Mouse (Mus musculus): Measurements from ENCODE around the gene Glyat. TPM values are rescaled to one million over a fixed set of nuclear protein-coding genes. Genes with fewer than 3 reads are reported as not detected.

Gene Glyat
- total and polyA plus RNA-seq, 3 experiments, result not detected

DNA sequence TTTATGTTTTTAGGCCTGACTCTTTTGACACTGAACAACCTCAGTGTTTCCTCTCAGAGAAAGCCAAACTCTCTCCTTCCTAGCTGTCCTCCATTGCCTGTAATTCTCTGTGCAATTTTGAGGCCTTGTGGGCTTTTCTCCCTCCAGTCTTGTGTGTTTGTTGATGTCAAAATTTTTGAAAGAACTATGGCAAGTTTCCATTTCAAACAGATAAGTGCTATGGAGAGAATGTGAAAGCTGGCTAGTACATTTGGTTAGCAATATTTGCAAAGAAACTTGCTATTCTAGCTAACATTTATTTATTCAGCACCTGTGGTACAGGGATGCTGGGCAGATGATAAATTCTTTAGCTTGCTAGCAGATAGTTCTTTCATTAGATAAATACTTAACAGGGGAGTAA, 63.1 kb downstream of the Glyat start:
- Histone ChIP-seq H3K4me1 (ENCODE audit: control insufficient read depth in 1 of 2, insufficient read depth in 2 of 2) (no peaks in the 10 kb centered on the region), H3K4me3 (replicated peaks in 1 of 3; ENCODE audit: low read depth in 2 of 3, low read length in 2 of 3, poor library complexity in 1 of 3) (no peak overlapping the region), H3K4me2 (ENCODE audit: insufficient read depth, low read depth, poor library complexity, severe bottlenecking) (no peak overlapping the region), H3K9ac (ENCODE audit: insufficient read depth, low read depth) (no peak overlapping the region), H3K27ac (ENCODE audit: insufficient read depth, low read depth) (no peak overlapping the region), H3K79me2 (replicated peaks; ENCODE audit: control insufficient read depth, extremely low read depth, insufficient read depth, poor library complexity, severe bottlenecking) (no peaks in the 10 kb centered on the region), H3K27me3 (replicated peaks) (no peaks in the 10 kb centered on the region), H3K9me3 (replicated peaks; ENCODE audit: low read length) (no peaks in the 10 kb centered on the region), H3K36me3 (replicated peaks in 1 of 2; ENCODE audit: control insufficient read depth in 1 of 2, insufficient read depth in 1 of 2, low read length in 1 of 2) (no peaks in the 10 kb centered on the region)
- in situ Hi-C loops (cut with MboI; ENCODE audit: low pct_ligation_motif_present, low pct_unique_long_range_greater_than_20kb, low sequenced_read_pairs) (no loop called here), dilution Hi-C loops (cut with MboI; ENCODE audit: extremely low pct_ligation_motif_present, extremely low pct_unique_long_range_greater_than_20kb, low sequenced_read_pairs) (no loop called here)
- no peak for DNase-seq (ENCODE audit: extremely low read depth)
- no peak for TF ChIP-seq GABPA (IDR thresholded peaks at IDR 0.05; ENCODE audit: insufficient replicate concordance, low read depth, low read length)
- TF ChIP-seq IRF4 (IDR thresholded peaks at IDR 0.05; ENCODE audit: low read depth, low read length), result no peak
- TF ChIP-seq CHD1 (IDR thresholded peaks at IDR 0.05; ENCODE audit: low read depth, low read length), result no peak
- no peak for TF ChIP-seq ZMIZ1 (IDR thresholded peaks at IDR 0.05; ENCODE audit: low read depth, low read length)
- TF ChIP-seq SIN3A (IDR thresholded peaks at IDR 0.05; ENCODE audit: low read length), result no peak
- TF ChIP-seq HCFC1 (IDR thresholded peaks at IDR 0.05; ENCODE audit: low read depth, low read length), result no peak
- TF ChIP-seq MEF2A (IDR thresholded peaks at IDR 0.05; ENCODE audit: borderline replicate concordance, low read depth, low read length), result no peak
- TF ChIP-seq MAZ (IDR thresholded peaks at IDR 0.05; ENCODE audit: low read depth, low read length), result no peak
- TF ChIP-seq CTCF (conservative IDR thresholded peaks at IDR 0.05 in 1 of 2, IDR thresholded peaks at IDR 0.05 in 1 of 2; ENCODE audit: low read depth in 2 of 2, low read length in 2 of 2), result no peak
- TF ChIP-seq MAFK (IDR thresholded peaks at IDR 0.05; ENCODE audit: insufficient replicate concordance, low read length), result no peak
- no peak for TF ChIP-seq JUN (IDR thresholded peaks at IDR 0.05; ENCODE audit: insufficient read depth, low read depth, low read length)

Other genes with a start within 250 kb of the Glyat start
- gene Olfr1440, start 246.0 kb upstream of the Glyat start, total RNA-seq (2012; rRNA removed), result not detected in 2 replicates
- not detected in 2 replicates for gene Olfr1440, start 246.0 kb upstream of the Glyat start, total RNA-seq (2014; rRNA removed)
- not detected in 2 replicates for gene Olfr1440, start 246.0 kb upstream of the Glyat start, polyA plus RNA-seq (2012; ENCODE audit: insufficient read length, low read depth)
- gene Olfr1441, start 215.9 kb upstream of the Glyat start, total RNA-seq (2012; rRNA removed), result 0.13 TPM in 1 of 2 replicates, not detected in the other
- gene Olfr1441, start 215.9 kb upstream of the Glyat start, total RNA-seq (2014; rRNA removed), result not detected in 2 replicates
- not detected in 2 replicates for gene Olfr1441, start 215.9 kb upstream of the Glyat start, polyA plus RNA-seq (2012; ENCODE audit: insufficient read length, low read depth)
- not detected in 2 replicates for gene Pfpl, start 205.4 kb upstream of the Glyat start, total RNA-seq (2012; rRNA removed)
- not detected in 2 replicates for gene Pfpl, start 205.4 kb upstream of the Glyat start, total RNA-seq (2014; rRNA removed)
- gene Pfpl, start 205.4 kb upstream of the Glyat start, polyA plus RNA-seq (2012; ENCODE audit: insufficient read length, low read depth), result not detected in 2 replicates
- 43.8 and 53.6 TPM in 2 replicates for gene Mpeg1, start 172.5 kb upstream of the Glyat start, total RNA-seq (2012; rRNA removed)
- 67.0 and 68.0 TPM in 2 replicates for gene Mpeg1, start 172.5 kb upstream of the Glyat start, total RNA-seq (2014; rRNA removed)
- gene Mpeg1, start 172.5 kb upstream of the Glyat start, polyA plus RNA-seq (2012; ENCODE audit: insufficient read length, low read depth), result 241 and 270 TPM in 2 replicates
- 19.2 and 21.2 TPM in 2 replicates for gene Dtx4, start 131.9 kb upstream of the Glyat start, total RNA-seq (2012; rRNA removed)
- gene Dtx4, start 131.9 kb upstream of the Glyat start, total RNA-seq (2014; rRNA removed), result 15.6 and 16.4 TPM in 2 replicates
- 28.7 and 30.5 TPM in 2 replicates for gene Dtx4, start 131.9 kb upstream of the Glyat start, polyA plus RNA-seq (2012; ENCODE audit: insufficient read length, low read depth)
- gene Fam111a, start 87.6 kb upstream of the Glyat start, total RNA-seq (2012; rRNA removed), result 47.6 and 53.6 TPM in 2 replicates
- gene Fam111a, start 87.6 kb upstream of the Glyat start, total RNA-seq (2014; rRNA removed), result 92.6 and 110 TPM in 2 replicates
- 102 and 103 TPM in 2 replicates for gene Fam111a, start 87.6 kb upstream of the Glyat start, polyA plus RNA-seq (2012; ENCODE audit: insufficient read length, low read depth)
- 0.13 and 0.17 TPM in 2 replicates for gene Gm4952, start 33.3 kb upstream of the Glyat start, total RNA-seq (2012; rRNA removed)
- gene Gm4952, start 33.3 kb upstream of the Glyat start, total RNA-seq (2014; rRNA removed), result 0.26 TPM in 1 of 2 replicates, not detected in the other
- not detected in 2 replicates for gene Gm4952, start 33.3 kb upstream of the Glyat start, polyA plus RNA-seq (2012; ENCODE audit: insufficient read length, low read depth)
- gene Olfr1442, start 37.1 kb downstream of the Glyat start, total RNA-seq (2012; rRNA removed), result not detected in 2 replicates
- not detected in 2 replicates for gene Olfr1442, start 37.1 kb downstream of the Glyat start, total RNA-seq (2014; rRNA removed)
- gene Olfr1442, start 37.1 kb downstream of the Glyat start, polyA plus RNA-seq (2012; ENCODE audit: insufficient read length, low read depth), result not detected in 2 replicates
- gene Olfr1443, start 44.8 kb downstream of the Glyat start, total RNA-seq (2012; rRNA removed), result not detected in 2 replicates
- not detected in 2 replicates for gene Olfr1443, start 44.8 kb downstream of the Glyat start, total RNA-seq (2014; rRNA removed)
- gene Olfr1443, start 44.8 kb downstream of the Glyat start, polyA plus RNA-seq (2012; ENCODE audit: insufficient read length, low read depth), result not detected in 2 replicates
- not detected in 2 replicates for gene Keg1, start 62.5 kb downstream of the Glyat start, total RNA-seq (2012; rRNA removed)
- gene Keg1, start 62.5 kb downstream of the Glyat start, total RNA-seq (2014; rRNA removed), result not detected in 2 replicates
- gene Keg1, start 62.5 kb downstream of the Glyat start, polyA plus RNA-seq (2012; ENCODE audit: insufficient read length, low read depth), result not detected in 2 replicates
- gene Cntf, start 132.3 kb downstream of the Glyat start, total RNA-seq (2012; rRNA removed), result 1.6 and 1.7 TPM in 2 replicates
- 2.2 and 2.4 TPM in 2 replicates for gene Cntf, start 132.3 kb downstream of the Glyat start, total RNA-seq (2014; rRNA removed)
- 2.4 and 3.6 TPM in 2 replicates for gene Cntf, start 132.3 kb downstream of the Glyat start, polyA plus RNA-seq (2012; ENCODE audit: insufficient read length, low read depth)
- 19.3 and 25.5 TPM in 2 replicates for gene Zfp91, start 162.8 kb downstream of the Glyat start, total RNA-seq (2012; rRNA removed)
- 44.8 and 49.2 TPM in 2 replicates for gene Zfp91, start 162.8 kb downstream of the Glyat start, total RNA-seq (2014; rRNA removed)
- gene Zfp91, start 162.8 kb downstream of the Glyat start, polyA plus RNA-seq (2012; ENCODE audit: insufficient read length, low read depth), result 44.7 and 46.4 TPM in 2 replicates
- 39.2 and 43.0 TPM in 2 replicates for gene Lpxn, start 162.9 kb downstream of the Glyat start, total RNA-seq (2012; rRNA removed)
- 140 and 149 TPM in 2 replicates for gene Lpxn, start 162.9 kb downstream of the Glyat start, total RNA-seq (2014; rRNA removed)
- gene Lpxn, start 162.9 kb downstream of the Glyat start, polyA plus RNA-seq (2012; ENCODE audit: insufficient read length, low read depth), result 61.6 and 66.4 TPM in 2 replicates
- not detected in 2 replicates for gene Gm5244, start 213.4 kb downstream of the Glyat start, total RNA-seq (2012; rRNA removed)
- not detected in 2 replicates for gene Gm5244, start 213.4 kb downstream of the Glyat start, total RNA-seq (2014; rRNA removed)
- gene Gm5244, start 213.4 kb downstream of the Glyat start, polyA plus RNA-seq (2012; ENCODE audit: insufficient read length, low read depth), result not detected in 2 replicates
- gene Olfr1444, start 224.0 kb downstream of the Glyat start, total RNA-seq (2012; rRNA removed), result not detected in 2 replicates
- gene Olfr1444, start 224.0 kb downstream of the Glyat start, total RNA-seq (2014; rRNA removed), result not detected in 2 replicates
- gene Olfr1444, start 224.0 kb downstream of the Glyat start, polyA plus RNA-seq (2012; ENCODE audit: insufficient read length, low read depth), result not detected in 2 replicates

Measured in CH12.LX (cell line).